Mouse (Mus musculus) frontal cortex, postnatal 14 days (tissue): ENCODE data around the gene Rbfox3.

ENCODE experiments used
- DNase-seq, 2 experiments: peaks; one replicate each; pipeline ENCODE4 v3.0.0; 2022; ENCODE audit warnings: low spot score in 2 of 2

The Rbfox3 gene

DNA sequence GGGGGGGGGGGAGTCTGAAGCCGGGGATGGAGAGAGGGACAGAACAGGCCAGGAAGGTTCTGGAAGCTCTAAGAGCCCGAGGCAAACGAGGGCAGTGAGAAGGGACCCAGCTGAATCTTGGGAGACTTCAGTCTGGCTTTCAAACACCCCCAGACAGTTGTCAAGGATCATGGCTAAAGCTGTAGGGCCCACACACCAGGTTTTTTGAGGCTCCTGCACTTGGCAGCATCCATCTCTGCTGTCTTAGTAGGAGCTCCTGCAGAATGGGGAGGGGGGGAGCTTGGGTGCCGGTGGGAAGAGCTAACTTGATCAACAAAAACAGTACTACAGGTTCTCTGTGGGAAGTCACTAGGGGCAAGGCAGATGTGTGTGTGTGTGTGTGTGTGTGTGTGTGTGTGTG is 358.9 kb downstream of the Rbfox3 start:
- no peak for DNase-seq

DNA sequence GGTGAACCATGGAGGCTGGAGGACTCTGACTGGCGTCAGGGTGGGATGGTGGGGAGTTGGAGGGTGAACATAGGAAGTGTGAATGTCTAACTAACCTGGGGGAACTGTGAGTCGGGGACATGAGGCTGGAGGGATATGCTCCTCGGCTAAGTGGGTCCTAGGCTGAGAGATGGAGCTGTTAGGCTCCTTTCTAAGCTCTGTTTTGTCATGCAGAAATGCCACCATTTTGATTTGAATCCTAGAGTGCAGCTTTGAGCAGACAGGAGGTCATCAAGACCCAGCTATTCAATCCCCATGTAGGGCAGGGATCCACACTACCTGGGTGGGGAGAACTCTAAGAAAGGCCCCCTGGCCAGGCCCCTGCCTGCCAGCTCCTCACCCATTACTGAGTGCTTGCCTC is 359.7 kb downstream of the Rbfox3 start:
- no peak for DNase-seq

DNA sequence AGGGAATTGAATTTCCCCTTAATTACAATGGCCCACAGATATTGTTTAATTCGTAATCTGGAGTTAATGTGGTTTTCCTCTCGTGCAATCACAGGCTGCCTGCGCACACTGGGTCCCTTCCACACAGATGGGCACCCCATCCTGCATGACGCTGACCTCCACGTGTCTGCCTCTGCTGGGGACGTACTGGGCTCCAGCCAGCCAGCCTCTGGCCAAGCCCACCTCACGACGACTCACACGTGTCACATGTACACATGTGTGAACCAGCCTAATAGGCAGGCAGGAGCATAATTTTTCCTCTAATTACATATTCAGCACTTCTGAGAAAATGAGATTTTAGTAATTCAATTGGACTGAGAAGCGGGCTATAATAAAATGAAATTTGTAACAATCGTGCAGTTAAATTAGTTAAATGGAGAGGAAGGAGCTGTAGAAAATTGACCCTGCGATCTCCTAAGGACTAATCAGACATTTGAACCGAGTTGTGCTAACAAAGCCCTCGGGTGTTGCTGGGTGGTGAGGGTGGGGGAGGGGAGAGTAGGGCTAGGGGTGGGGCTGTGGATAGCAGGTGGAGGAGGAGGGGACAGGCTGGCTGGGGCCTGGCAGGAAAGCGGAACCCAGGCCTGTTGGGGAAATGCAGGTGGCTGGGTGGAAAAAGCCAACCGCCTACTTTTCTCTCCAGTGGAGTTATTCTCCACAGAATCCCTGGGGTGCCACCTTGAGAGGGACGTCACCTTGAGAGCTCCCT is 360.4 kb downstream of the Rbfox3 start:
- DNase-seq = no peak

DNA sequence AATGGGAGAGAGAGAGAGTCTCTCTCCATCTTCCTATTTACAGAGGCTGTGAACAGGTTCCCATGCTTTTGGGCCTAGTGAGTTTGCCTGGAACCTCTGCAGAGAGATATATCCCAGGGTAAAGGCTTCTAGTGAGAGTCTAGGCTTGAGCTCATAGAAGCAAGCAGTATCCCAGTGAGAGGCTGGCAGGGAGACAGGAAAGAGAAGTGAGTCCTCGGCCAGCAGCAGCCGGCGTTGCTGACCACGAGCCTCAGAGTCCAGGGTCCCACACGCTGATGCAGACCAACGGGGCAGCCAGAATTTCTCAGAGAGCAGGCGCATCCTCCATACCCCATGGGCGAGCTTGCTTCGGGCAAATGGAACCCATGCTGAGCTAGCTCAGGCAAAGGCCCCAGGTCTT is 363.2 kb downstream of the Rbfox3 start:
- DNase-seq = no peak

DNA sequence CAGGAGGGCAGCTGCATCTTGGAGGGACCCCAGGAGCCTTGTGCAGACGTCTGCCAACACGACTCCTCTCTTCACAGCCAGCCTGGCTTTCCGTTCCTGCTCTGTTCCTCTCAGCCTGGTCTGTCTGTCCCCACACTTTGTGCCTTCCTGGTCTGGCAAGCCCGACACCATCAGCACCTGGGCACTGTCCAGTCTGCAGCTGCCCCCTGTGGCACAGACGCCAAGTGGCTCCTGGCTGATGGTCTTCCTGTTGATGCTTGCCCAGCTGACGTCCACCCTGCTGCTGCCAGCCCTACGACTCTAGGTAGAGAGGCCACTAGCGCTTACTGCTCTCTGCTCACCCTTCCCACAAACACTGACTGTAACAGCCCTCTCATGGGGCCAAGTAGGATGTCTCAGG is 365.1 kb downstream of the Rbfox3 start:
- no peak for DNase-seq

DNA sequence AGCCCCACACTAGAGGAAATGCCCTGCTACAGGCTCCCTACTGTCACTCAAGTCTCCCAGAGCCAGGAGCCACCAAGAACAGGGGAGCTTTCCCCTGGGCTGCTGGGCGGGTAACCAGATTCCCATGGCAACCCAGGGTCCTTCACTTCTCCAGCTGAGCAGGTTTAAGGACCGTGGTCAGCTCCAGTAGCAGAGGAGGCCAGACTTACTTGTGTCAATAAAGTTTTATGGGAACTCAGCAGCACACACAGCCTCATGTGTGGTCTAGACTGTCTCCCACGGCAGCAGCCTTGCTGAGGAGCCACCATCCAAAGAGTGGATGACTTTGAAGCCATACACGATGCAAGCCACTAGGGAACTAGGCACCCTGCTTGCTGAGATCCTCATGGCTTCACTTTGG is 365.7 kb downstream of the Rbfox3 start:
- no peak for DNase-seq

DNA sequence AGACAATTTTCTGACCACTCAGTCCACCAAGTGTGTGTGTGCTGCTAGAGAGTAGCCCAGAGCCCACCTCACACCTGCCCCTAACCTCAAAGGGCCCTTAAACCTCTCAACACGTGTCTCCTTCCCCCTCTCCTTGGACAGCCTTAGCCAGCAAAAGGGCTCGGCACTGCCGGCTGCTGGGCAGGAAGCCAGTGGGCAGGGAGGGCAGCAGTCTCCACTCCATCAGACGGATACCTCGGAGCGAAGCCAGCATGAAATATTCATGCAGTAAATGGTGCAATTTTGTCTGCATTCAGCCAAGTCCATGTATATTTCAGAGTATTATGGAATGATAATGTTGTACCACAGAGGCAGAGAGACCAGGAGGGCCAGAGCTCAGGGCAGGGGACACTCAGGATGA is 366.8 kb downstream of the Rbfox3 start:
- no peak for DNase-seq

DNA sequence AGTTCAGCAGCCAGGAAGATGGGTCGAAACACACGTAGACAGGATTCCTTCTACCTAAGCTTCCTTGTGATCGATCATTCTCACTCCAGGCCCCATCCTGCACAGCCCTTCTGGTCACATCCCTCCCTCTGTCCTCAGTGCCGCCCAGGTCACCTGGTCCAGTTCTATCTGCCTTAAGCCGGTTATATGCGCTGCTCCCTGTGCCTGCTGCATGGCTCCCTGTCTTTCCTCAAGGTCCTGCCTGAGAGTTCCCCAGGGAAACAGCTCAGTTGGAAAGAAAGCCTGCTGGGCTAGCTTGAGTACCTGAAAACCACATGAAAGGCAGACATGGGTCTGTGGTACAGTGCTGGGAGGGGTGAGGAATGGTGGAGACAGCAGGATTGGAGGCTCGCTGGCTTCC is 368.5 kb downstream of the Rbfox3 start:
- DNase-seq = no peak

DNA sequence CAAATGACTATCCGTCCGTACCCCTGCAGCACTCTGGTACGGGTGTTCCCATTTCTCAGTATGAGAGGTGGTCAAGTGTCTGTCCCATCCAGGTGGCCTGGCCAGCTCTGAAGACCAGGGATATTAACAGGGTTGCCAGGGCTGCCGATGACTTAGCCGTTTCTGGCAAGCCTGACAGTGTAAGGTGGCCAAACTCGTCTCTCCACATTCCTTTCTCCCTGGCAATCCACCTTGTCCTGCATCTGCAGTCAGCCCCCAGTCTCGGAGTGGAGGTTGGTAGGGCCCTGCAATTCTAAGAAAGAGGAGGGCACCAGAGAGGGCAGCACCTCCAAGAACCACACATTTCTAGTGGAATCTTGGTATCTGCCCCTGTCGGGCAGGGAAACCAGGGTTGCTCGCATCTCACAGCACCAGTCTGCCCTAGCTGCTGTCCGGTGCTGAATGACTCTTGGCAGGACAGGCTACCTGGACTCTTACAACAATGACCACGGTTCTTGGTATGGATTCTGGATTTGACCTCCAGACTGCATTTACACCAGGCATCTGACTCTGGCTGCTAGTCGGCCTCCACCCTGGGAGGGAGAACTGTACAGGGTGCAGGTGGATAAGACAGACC is 370.9 kb downstream of the Rbfox3 start:
- DNase-seq = no peak

DNA sequence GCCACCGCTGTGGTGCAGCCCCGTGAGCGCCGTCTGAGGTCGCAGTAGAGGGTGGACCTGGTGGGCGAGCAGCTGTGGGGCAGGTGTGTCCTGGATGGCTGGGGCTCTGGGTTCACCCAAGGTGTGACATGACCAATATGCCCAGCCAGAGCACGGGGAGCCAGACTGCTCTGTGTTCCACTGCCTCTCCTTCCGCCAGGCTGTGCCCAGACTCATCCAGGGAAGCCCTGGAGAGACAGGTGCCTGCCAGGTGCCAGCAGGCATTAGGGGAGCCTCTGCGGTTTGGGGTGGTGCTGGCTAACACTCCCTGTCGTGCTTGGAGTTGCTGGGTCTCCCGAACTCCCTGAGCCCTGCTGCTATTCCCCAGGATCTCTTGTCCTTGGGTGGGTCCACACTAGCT is 373.4 kb downstream of the Rbfox3 start:
- DNase-seq = no peak

DNA sequence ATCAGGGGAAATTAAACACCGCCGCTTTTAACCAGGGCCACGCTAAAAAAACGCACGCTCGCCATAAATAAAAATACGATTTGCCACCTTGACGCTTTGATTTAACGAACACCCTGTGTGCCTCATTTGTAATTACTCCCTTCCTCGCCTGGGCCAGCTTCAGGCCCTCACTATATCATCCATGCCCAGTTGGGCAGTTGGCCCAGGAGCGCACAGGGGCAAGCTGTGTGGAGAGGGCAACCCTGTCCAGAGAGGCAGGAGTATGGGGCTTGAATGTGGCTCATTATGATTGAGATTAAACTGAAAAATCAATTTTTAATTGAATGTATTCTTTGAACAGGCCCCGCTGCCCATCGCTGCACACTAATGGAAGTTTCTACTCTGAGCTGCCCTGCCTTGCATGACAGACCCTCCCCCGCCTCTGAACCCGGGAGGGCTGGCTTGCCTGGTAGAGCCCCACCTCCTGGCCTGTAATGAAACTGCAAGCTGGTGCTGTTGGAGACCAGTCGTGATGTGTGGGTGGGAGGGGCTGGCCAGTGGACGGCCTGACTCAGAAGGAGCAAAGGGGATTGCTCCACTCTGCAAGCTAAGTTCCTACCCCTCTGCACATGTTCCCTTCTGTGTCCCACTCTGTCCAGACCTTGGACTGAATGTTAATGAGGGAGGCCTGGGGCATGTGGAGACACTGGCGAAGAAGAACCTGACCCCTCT is 376.9 kb downstream of the Rbfox3 start:
- DNase-seq = no peak

DNA sequence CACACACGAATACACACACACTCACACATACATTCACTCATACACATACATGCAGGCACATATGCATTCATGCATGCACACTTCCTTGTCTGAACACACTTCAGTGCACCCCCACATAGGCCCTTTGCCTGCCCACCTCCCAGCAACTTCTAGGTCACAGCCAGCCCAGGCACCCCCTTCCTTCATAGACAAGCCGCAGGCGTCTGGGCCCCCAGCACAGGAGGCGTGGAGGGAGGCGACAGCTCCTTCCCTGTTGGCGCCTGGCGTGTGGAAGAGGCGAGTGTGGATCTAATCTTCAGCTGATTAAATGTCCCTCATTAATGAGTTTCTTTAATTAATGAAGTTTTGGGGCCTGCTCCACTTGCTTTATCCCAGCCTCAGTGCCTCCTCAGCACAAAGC is 381.1 kb downstream of the Rbfox3 start:
- DNase-seq = no peak

DNA sequence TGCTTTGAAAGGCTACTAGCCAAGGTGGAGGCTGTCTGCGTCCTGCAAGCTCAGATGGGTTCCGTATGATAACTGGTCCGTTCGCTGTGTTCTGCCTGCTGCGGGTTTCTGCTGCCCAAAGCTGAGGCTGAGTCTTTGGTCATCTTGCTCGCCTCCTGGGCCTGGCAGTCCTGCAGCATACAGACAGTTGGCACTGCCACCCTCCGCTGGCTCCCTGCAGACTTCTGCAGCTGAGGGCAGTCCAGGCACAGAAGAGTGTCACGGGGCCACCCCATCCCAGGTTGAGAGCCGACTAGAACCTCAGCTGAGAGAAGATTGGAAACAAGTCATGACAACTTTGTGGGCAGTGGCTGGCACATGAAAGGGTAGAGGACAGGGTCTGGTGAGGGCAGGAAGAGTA is 382.6 kb downstream of the Rbfox3 start:
- DNase-seq = no peak

DNA sequence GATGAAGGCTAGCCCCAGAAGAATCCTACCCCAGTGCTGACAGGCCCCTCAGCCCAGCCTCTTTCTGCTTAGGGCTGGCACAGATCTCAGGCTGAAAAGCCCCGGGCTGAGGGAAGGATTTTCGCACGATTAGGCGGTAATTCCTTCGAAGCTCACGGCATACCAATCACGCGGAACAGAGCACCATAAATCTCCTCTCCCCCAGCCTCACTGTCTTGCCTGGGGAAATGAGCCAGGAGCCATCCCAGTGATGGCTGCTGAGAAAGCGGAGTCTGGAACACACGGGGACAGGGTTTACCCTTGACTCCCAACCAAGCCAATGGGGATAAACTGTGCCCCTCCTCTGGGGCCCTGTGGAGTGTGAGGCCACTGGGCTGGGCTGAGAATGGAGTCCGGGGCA is 386.3 kb downstream of the Rbfox3 start:
- DNase-seq = no peak

DNA sequence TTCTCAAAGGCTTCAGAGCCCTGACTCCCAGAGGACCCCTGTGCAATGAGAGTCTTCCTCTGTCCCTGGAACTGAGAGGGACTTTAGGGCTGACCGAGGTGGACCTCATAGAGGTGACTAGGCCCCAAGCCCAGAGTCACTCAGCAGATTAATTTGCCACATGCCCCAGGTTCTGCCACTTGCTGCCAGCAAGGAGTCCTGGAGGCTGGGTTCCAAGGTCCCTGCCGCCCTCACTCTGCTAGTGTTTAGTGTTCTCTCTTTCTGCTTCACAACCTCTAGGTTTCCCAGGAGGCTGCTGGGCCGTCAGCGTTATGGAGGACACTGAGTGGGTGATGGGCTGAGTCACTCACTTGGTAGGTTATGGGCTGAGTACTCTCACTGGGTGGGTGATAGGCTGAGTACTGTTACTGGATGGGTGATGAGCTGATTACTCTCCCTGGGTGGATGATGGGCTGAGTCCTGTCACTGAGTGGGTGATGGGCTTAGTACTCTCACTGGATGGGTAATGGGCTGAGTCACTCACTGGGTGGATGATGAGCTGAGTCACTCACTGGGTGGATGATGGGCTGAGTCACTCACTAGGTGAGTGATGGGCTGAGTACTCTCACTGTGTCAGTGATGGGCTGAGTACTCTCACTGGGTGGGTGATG is 387.8 kb downstream of the Rbfox3 start:
- DNase-seq = no peak

DNA sequence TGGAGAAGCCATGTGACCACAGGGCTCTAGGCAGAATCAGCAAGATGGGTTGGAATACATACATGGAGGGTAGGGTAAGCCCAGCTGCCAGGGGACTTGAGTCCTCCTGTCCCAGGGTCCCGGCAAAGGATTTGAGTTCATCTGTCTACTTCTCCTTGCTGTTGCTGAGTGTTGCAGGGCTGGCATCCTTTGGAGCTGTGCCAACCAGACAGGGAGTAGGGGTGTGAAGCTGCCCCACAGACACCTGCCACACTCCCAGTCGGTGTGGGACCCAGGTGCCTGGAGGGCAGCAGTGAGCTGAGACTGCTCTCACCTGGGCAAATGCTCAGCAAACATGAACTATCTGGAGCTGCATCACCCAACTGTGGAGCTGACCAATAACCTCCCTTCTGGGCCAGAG is 390.5 kb downstream of the Rbfox3 start:
- DNase-seq = no peak

DNA sequence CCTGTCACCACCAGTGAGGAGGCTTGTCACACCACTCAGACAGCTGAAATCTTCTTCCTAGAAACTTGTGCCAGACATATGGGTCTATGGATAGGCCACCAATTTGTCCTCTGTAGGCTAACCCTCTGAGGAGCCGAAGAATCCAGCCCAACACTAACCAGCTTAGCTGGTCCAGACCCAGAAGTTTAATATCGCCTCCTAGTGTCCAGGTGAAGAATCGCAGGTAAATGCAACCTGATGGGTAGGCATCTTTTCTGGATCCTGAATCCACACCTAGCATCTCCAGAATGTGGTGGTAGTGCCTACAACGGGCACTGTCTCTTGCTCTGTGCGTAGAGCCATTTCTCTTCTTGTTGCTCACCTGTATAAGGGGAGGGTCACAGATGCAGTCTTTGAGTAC is 391.1 kb downstream of the Rbfox3 start:
- no peak for DNase-seq

DNA sequence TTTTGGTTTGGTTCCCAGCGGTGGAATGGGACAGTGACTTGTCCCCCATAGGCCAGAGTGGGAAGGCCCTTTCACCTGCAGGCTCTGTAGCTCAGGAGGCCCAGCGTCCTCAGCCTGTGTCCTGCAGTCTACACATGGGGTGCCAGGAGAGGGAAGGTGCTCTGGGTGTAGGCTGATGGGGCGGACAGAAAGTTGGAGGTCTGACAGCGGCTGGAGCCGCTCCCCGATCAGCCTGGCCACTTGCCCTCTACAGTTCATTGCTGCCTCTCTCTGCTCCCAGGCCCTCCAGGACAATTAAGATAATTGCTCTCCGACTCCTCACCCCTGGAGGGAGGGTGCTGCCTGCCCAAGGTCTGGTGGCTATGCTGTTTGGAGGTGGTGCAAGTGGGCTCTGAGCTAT is 392.7 kb downstream of the Rbfox3 start:
- DNase-seq = no peak

DNA sequence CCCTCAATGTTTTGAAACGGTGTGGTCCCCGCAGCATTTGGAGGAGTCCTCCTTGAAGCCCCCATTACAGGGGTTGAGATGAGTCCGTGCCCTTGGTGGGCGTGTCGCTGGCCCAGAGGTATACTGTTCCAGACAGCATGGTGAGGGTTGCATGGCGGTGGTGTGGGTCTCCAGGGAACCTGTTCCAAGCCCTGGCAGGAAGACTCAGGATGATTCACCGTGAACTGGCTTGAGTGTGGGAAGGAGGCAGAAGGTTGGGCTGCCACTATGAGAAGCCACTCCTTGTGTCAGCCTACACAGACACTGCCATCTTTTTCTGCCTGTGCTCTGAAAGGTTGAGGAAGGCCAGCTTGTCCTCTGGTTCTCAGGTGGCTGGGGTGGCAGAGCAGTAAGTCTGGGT is 393.5 kb downstream of the Rbfox3 start:
- no peak for DNase-seq

DNA sequence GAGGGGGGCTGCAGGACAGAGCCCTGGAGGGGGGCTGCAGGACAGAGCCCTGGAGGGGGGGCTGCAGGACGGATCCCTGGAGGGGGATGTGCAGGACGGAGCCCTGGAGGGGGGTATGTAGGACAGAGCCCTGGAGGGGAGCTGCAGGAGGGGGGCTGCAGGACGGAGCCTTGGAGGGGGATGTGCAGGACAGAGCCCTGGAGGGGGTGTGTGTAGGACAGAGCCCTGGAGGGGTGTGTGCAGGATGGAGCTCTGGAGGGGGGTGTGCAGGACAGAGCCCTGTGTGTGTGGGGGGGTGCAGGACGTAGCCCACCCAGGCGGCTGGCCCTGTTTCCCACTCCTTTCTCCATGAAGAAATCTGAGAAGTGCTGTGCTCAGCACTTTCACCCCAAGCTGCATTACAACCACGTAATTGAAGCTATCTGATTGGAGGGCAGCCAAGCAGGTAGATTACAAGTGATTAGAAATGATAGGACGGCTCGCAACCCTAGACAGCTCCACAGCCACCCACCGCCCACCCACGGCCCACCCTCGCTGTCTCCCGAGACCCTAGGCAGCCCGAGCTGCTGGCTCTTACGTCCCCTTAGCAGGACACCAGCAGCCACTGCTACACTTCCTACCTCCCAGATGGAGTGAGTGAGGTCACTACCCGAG is 399.0 kb downstream of the Rbfox3 start:
- DNase-seq = no peak

DNA sequence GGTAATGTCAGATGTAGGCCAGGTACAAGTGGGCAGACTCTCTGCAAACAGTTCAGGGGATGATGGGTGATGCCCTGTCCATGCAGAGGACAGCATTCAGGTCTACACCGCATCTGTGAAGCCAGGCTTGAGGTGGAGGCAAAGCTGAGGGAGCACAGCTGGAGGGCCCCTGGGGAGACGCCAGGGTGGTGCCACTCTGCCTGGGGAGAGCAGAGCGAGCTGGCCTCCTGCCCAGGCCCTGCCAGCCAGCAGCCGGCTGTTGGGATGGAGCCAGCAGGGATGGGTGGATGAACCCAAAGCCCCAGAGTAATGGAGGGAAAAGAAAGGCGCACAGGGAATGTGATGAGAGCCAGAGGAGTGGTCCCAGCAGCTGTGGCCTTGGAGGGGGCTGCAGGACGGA is 399.5 kb downstream of the Rbfox3 start:
- peak in 1 of 2 experiments; percentile 39 for DNase-seq

DNA sequence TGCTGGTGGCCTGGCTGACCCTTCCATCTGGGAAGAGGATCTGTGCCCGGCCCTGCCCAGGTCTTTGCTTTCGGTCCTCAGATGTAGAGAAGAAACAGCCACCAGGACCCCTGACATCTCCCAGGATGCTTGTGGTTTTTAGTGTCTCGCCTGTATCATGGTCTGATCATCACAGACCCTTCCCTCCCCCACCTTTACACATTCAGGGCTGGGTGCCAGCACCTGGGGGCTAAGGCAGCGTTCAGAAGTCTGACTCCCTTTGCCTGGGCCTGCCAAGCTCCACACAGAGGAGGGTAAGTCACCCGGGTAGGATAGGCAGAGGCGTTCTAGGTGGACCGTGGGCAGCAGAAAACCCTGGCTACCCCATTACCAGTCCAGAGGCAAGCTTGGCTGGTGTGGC is 403.1 kb downstream of the Rbfox3 start:
- DNase-seq = no peak
